Mouse (Mus musculus): ENCODE data around the gene Gm17324. TPM values are rescaled to one million over a fixed set of nuclear protein-coding genes. Genes with fewer than 3 reads are reported as not detected.
"Not testable (repeated sequence)": the region's sequence is repeated elsewhere in the genome, so short reads cannot be mapped to it uniquely, and the experiment has no call there.

Gene Gm17324
- 0.78 and 0.88 TPM in 2 replicates for polyA plus RNA-seq (2014; fragmentation: Nextera tagmentation; extraction: Ambion mirVana)

GRCm38 (mm10) chr9:78447973-78448873, at the start of gene Gm17324, which contains the start of gene Mto1:
Gene Gm17324 (minus strand): TSS chr9:78448786.
Gene Mto1 (plus strand): TSS chr9:78448208.
- under 1% methylated on average over 94 of the region's 96 CpGs for WGBS
- Histone ChIP-seq H3K27me3 (ENCODE audit: control insufficient read depth, insufficient read depth, low read length) (peaks cover 35% of the 10 kb centered on the region), H3K4me1 (ENCODE audit: control insufficient read depth in 2 of 2, insufficient read depth in 2 of 2, low read length in 2 of 2) (peaks cover 3 to 10% of the 10 kb centered on the region in 2 experiments), H3K36me3 (ENCODE audit: control insufficient read depth, insufficient read depth, low read length) (peaks cover 29% of the 10 kb centered on the region), H3K27ac (replicated peaks in 1 of 2; ENCODE audit: control insufficient read depth in 1 of 2, insufficient read depth in 1 of 2, low read depth in 2 of 2, low read length in 2 of 2) (peak within 1 kb of the TSS; percentile 89 to 97), H3K9me3 (ENCODE audit: control insufficient read depth, low read length) (no peaks in the 10 kb centered on the region), H3K9ac (ENCODE audit: low read length) (peak within 1 kb of the TSS; percentile 92), H3K4me3 (ENCODE audit: control insufficient read depth in 1 of 2, insufficient read depth in 1 of 2, low read depth in 1 of 2, low read length in 2 of 2) (peak within 1 kb of the TSS; percentile 93 to 95), H3K4me2 (ENCODE audit: low read length) (peak within 1 kb of the TSS; percentile 73)
- ATAC-seq (ENCODE audit: insufficient number of reproducible peaks, insufficient read depth, low FRiP score, low read depth) = peak; percentile 89

- WGBS = 88% methylated on average over 7 of the region's 7 CpGs
- Histone ChIP-seq H3K9me3 (ENCODE audit: control insufficient read depth, low read length) (no peaks in the 10 kb centered on the region), H3K27me3 (ENCODE audit: control insufficient read depth, insufficient read depth, low read length) (no peaks in the 10 kb centered on the region), H3K9ac (ENCODE audit: low read length) (no peak overlapping the region), H3K4me1 (ENCODE audit: control insufficient read depth in 2 of 2, insufficient read depth in 2 of 2, low read length in 2 of 2) (peaks cover 0 to 9% of the 10 kb centered on the region in 2 experiments; a peak in 1 of 4 replicates), H3K4me2 (ENCODE audit: low read length) (no peak overlapping the region), H3K27ac (replicated peaks in 1 of 2; ENCODE audit: control insufficient read depth in 1 of 2, insufficient read depth in 1 of 2, low read depth in 2 of 2, low read length in 2 of 2) (no peak overlapping the region), H3K36me3 (ENCODE audit: control insufficient read depth, insufficient read depth, low read length) (no peaks in the 10 kb centered on the region), H3K4me3 (ENCODE audit: control insufficient read depth in 1 of 2, insufficient read depth in 1 of 2, low read depth in 1 of 2, low read length in 2 of 2) (no peak overlapping the region)
- no peak for ATAC-seq (ENCODE audit: insufficient number of reproducible peaks, insufficient read depth, low FRiP score, low read depth)
Measured at GRCm38 (mm10) chr9:78493171-78493570, 44.6 kb upstream of the Gm17324 start.

GRCm38 (mm10) chr9:78492254-78492653, 43.7 kb upstream of the Gm17324 start:
- Histone ChIP-seq H3K4me1 (ENCODE audit: control insufficient read depth in 2 of 2, insufficient read depth in 2 of 2, low read length in 2 of 2) (peaks cover 0 to 9% of the 10 kb centered on the region in 2 experiments; a peak in 1 of 4 replicates), H3K4me2 (ENCODE audit: low read length) (no peak overlapping the region), H3K9me3 (ENCODE audit: control insufficient read depth, low read length) (no peaks in the 10 kb centered on the region), H3K4me3 (ENCODE audit: control insufficient read depth in 1 of 2, insufficient read depth in 1 of 2, low read depth in 1 of 2, low read length in 2 of 2) (no peak overlapping the region), H3K27me3 (ENCODE audit: control insufficient read depth, insufficient read depth, low read length) (no peaks in the 10 kb centered on the region), H3K36me3 (ENCODE audit: control insufficient read depth, insufficient read depth, low read length) (no peaks in the 10 kb centered on the region), H3K9ac (ENCODE audit: low read length) (no peak overlapping the region), H3K27ac (replicated peaks in 1 of 2; ENCODE audit: control insufficient read depth in 1 of 2, insufficient read depth in 1 of 2, low read depth in 2 of 2, low read length in 2 of 2) (no peak overlapping the region)
- ATAC-seq (ENCODE audit: insufficient number of reproducible peaks, insufficient read depth, low FRiP score, low read depth) = no peak
- WGBS = 81% methylated on average over 3 of the region's 3 CpGs

- H3K4me1 ChIP-seq (ENCODE audit: control insufficient read depth in 2 of 2, insufficient read depth in 2 of 2, low read length in 2 of 2) = peaks cover 0 to 9% of the 10 kb centered on the region in 2 experiments; a peak in 1 of 4 replicates
- WGBS = 75% methylated on average over 3 of the region's 3 CpGs
- no peaks in the 10 kb centered on the region for H3K9me3 ChIP-seq (ENCODE audit: control insufficient read depth, low read length)
- no peaks in the 10 kb centered on the region for H3K27me3 ChIP-seq (ENCODE audit: control insufficient read depth, insufficient read depth, low read length)
- H3K4me2 ChIP-seq (ENCODE audit: low read length) = no peak overlapping the region
- no peak overlapping the region for H3K27ac ChIP-seq (replicated peaks in 1 of 2; ENCODE audit: control insufficient read depth in 1 of 2, insufficient read depth in 1 of 2, low read depth in 2 of 2, low read length in 2 of 2)
- no peaks in the 10 kb centered on the region for H3K36me3 ChIP-seq (ENCODE audit: control insufficient read depth, insufficient read depth, low read length)
- no peak overlapping the region for H3K4me3 ChIP-seq (ENCODE audit: control insufficient read depth in 1 of 2, insufficient read depth in 1 of 2, low read depth in 1 of 2, low read length in 2 of 2)
- H3K9ac ChIP-seq (ENCODE audit: low read length) = no peak overlapping the region
- ATAC-seq (ENCODE audit: insufficient number of reproducible peaks, insufficient read depth, low FRiP score, low read depth) = no peak
Measured at GRCm38 (mm10) chr9:78491169-78491568, 42.6 kb upstream of the Gm17324 start.

GRCm38 (mm10) chr9:78488890-78489420, 40.4 kb upstream of the Gm17324 start, which contains the start of gene Eef1a1:
Gene Eef1a1 (minus strand): TSS chr9:78489151.
- Histone ChIP-seq H3K4me1 (ENCODE audit: control insufficient read depth in 2 of 2, insufficient read depth in 2 of 2, low read length in 2 of 2) (peaks cover 0 to 12% of the 10 kb centered on the region in 2 experiments; a peak in 1 of 4 replicates), H3K27me3 (ENCODE audit: control insufficient read depth, insufficient read depth, low read length) (no peaks in the 10 kb centered on the region), H3K27ac (replicated peaks in 1 of 2; ENCODE audit: control insufficient read depth in 1 of 2, insufficient read depth in 1 of 2, low read depth in 2 of 2, low read length in 2 of 2) (peak within 1 kb of the TSS; percentile 65 to 80), H3K4me2 (ENCODE audit: low read length) (peak within 1 kb of the TSS; percentile 79), H3K36me3 (ENCODE audit: control insufficient read depth, insufficient read depth, low read length) (no peaks in the 10 kb centered on the region), H3K9ac (ENCODE audit: low read length) (peak within 1 kb of the TSS; percentile 81), H3K4me3 (ENCODE audit: control insufficient read depth in 1 of 2, insufficient read depth in 1 of 2, low read depth in 1 of 2, low read length in 2 of 2) (peak within 1 kb of the TSS; percentile 48 to 53), H3K9me3 (ENCODE audit: control insufficient read depth, low read length) (no peaks in the 10 kb centered on the region)
- 1% methylated on average over 15 of the region's 20 CpGs for WGBS
- ATAC-seq (ENCODE audit: insufficient number of reproducible peaks, insufficient read depth, low FRiP score, low read depth) = peak; percentile 71; the same call in 1 of the 2 replicates

- H3K27ac ChIP-seq (replicated peaks in 1 of 2; ENCODE audit: control insufficient read depth in 1 of 2, insufficient read depth in 1 of 2, low read depth in 2 of 2, low read length in 2 of 2); H3K9me3 ChIP-seq (ENCODE audit: control insufficient read depth, low read length); H3K27me3 ChIP-seq (ENCODE audit: control insufficient read depth, insufficient read depth, low read length); H3K4me3 ChIP-seq (ENCODE audit: control insufficient read depth in 1 of 2, insufficient read depth in 1 of 2, low read depth in 1 of 2, low read length in 2 of 2); ATAC-seq (ENCODE audit: insufficient number of reproducible peaks, insufficient read depth, low FRiP score, low read depth); H3K9ac ChIP-seq (ENCODE audit: low read length); H3K4me2 ChIP-seq (ENCODE audit: low read length); H3K36me3 ChIP-seq (ENCODE audit: control insufficient read depth, insufficient read depth, low read length): not testable (repeated sequence)
- peaks cover 0 to 12% of the 10 kb centered on the region in 2 experiments; a peak in 1 of 4 replicates for H3K4me1 ChIP-seq (ENCODE audit: control insufficient read depth in 2 of 2, insufficient read depth in 2 of 2, low read length in 2 of 2)
- WGBS = 92% methylated on average over 5 of the region's 5 CpGs
Measured at GRCm38 (mm10) chr9:78488021-78488420, 39.4 kb upstream of the Gm17324 start.

GRCm38 (mm10) chr9:78484660-78485059, 36.1 kb upstream of the Gm17324 start:
- Histone ChIP-seq H3K27me3 (ENCODE audit: control insufficient read depth, insufficient read depth, low read length) (no peaks in the 10 kb centered on the region), H3K4me2 (ENCODE audit: low read length) (no peak overlapping the region), H3K4me3 (ENCODE audit: control insufficient read depth in 1 of 2, insufficient read depth in 1 of 2, low read depth in 1 of 2, low read length in 2 of 2) (no peak overlapping the region), H3K4me1 (ENCODE audit: control insufficient read depth in 2 of 2, insufficient read depth in 2 of 2, low read length in 2 of 2) (peaks cover 3 to 19% of the 10 kb centered on the region in 2 experiments; a peak in 3 of 4 replicates), H3K36me3 (ENCODE audit: control insufficient read depth, insufficient read depth, low read length) (peaks cover 11% of the 10 kb centered on the region), H3K9ac (ENCODE audit: low read length) (no peak overlapping the region), H3K27ac (replicated peaks in 1 of 2; ENCODE audit: control insufficient read depth in 1 of 2, insufficient read depth in 1 of 2, low read depth in 2 of 2, low read length in 2 of 2) (no peak overlapping the region), H3K9me3 (ENCODE audit: control insufficient read depth, low read length) (no peaks in the 10 kb centered on the region)
- WGBS = 71% methylated on average over 3 of the region's 3 CpGs
- no peak for ATAC-seq (ENCODE audit: insufficient number of reproducible peaks, insufficient read depth, low FRiP score, low read depth)

All from heart, embryonic 14.5 days (tissue).